Mouse (Mus musculus): Measurements from ENCODE around the gene Tex46. TPM values are rescaled to one million over a fixed set of nuclear protein-coding genes. Genes with fewer than 3 reads are reported as not detected.

Gene Tex46
- polyA plus RNA-seq, 1 experiment, result not detected

DNA sequence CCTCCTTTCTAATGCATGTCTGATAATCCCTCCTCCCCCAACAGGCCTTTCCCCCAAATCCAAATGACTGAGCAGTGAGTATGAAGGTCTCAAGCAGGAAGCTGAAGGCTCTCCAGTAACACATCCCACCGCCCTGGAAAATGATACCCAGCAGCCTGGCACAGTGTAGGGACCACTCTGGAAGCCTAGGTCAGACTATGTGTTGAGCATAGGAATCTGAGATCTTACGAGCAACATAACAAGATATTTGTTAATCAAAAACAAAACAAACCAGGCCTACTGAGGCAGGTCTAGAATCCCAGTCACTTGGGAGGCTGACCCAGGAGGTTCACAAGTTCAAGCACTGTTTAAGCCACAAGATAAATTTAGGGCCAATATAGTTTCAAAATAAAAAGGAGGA, 9.7 kb upstream of the Tex46 start:
- TF ChIP-seq CTCF (IDR thresholded peaks at IDR 0.05; ENCODE audit: borderline replicate concordance, extremely low read depth, insufficient read depth, insufficient read length) (no peak), POLR2A (IDR thresholded peaks at IDR 0.05; ENCODE audit: borderline replicate concordance, extremely low read depth, insufficient read depth, insufficient read length, poor library complexity, severe bottlenecking) (no peak)
- DNase-seq (ENCODE audit: low read depth), result no peak

DNA sequence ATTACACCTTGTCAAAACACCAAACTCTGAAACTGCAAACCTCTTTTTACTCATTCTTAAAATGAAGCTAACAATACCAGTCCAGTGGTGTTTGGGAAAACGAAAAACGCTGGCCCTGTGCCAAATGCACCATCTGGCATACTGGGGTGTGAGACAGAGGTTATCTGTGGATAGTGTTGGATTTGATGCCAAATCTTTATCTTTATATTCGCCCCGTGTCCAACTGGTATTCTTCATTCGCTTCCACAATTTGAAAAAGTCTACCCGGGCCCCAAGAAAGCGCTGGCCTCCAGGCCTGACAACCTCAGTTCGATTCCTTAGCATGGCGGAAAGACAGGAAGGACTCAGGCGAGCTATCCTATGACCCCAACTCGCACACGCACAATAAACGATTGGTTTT, 8.8 kb upstream of the Tex46 start:
- peak; percentile 86 for DNase-seq (ENCODE audit: low read depth)
- TF ChIP-seq POLR2A (IDR thresholded peaks at IDR 0.05; ENCODE audit: borderline replicate concordance, extremely low read depth, insufficient read depth, insufficient read length, poor library complexity, severe bottlenecking) (no peak), CTCF (IDR thresholded peaks at IDR 0.05; ENCODE audit: borderline replicate concordance, extremely low read depth, insufficient read depth, insufficient read length) (no peak)

DNA sequence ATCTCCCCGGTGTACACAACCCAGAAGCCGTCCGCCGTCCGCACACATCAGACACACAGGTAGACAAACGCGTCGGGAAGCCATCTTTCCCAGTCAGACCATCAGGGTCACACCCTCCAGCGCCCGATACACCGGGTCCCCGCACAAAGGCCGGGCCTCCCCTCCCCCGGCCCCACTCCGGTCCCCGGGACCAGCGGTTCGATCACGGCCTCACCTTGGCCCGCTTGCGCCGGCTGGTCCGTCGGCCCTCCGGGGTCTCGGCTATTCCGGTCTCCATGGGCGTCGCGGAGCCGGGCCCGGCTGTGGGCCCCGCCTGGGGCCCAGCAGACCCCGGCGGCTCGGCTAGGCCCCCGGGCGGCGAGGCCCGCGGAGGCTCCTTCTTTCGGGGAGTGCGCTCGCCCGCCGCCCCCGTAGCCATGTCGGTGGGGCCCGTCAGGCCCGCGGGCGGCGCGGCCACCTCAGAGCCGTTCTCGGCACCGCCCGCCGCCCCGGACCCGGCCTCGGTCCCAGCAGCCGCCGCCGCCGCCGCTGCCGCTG, 8.2 kb upstream of the Tex46 start:
- DNase-seq (ENCODE audit: low read depth), result peak; percentile 64
- TF ChIP-seq CTCF (IDR thresholded peaks at IDR 0.05; ENCODE audit: borderline replicate concordance, extremely low read depth, insufficient read depth, insufficient read length) (no peak), POLR2A (IDR thresholded peaks at IDR 0.05; ENCODE audit: borderline replicate concordance, extremely low read depth, insufficient read depth, insufficient read length, poor library complexity, severe bottlenecking) (0 out of 2 replicates have a peak, but pooled peaks have one; percentile 9)

DNA sequence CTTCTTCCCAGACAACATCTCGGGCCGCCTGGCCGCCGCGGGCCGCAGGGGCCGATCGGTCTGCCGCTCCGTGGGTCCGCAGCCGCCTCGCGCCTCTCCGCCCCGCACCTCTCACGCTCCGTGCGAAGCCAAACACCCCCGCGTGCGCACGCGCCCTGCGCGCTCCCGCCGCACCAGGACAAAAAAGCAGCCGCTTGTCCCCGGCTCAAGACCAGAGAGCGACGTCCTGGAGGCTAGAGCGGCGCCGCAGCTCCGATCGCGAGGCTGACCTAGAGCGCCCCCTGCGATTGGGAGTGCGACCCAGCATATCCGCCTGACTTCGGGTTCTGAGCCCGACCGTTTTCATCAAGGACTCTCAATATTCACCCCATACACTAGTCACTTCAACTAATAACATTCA, 7.7 kb upstream of the Tex46 start, which contains the start of gene Kdm1a:
Gene Kdm1a, minus strand, starts transcription at position 156 of the 400 bp plus-strand sequence.
- peak; percentile 99 for DNase-seq (ENCODE audit: low read depth)
- TF ChIP-seq POLR2A (IDR thresholded peaks at IDR 0.05; ENCODE audit: borderline replicate concordance, extremely low read depth, insufficient read depth, insufficient read length, poor library complexity, severe bottlenecking), result peak; percentile 98
- peak; percentile 96 for TF ChIP-seq CTCF (IDR thresholded peaks at IDR 0.05; ENCODE audit: borderline replicate concordance, extremely low read depth, insufficient read depth, insufficient read length)

DNA sequence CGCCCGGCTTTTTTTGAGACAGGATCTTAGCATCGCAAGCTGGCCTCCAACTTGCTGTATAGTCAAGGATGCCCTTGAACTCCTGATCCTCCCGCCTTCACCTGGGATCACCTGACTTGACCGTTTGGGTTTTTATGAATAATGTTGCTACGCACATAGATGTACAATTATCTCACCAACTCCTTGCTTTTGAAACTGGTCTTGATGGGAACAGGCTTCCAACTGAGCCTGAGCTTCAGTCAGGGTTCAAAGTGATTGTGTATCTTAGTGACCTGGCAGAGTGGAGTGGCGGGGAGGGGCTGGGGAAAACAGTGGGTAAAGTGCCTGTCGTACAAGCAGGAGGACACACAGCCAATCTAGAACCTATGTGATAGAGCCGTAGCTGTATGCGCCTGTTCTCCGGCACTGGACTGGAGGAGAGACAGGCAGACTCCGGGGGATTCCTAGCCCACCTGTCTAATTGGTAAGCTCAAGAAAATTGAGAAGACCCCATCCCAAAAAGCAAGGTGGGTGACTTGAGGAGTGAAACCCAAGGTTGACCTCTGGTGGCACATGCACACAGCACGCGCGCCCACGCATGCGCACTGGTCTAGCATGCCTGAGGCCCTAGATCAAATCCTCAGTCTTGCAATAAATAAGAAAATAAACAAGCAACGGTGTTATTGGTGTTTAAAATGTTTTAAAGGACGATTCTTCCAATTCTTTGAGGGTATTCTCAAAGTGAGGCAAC, 4.3 kb upstream of the Tex46 start:
- TF ChIP-seq POLR2A (IDR thresholded peaks at IDR 0.05; ENCODE audit: borderline replicate concordance, extremely low read depth, insufficient read depth, insufficient read length, poor library complexity, severe bottlenecking) (no peak), CTCF (IDR thresholded peaks at IDR 0.05; ENCODE audit: borderline replicate concordance, extremely low read depth, insufficient read depth, insufficient read length) (no peak)
- DNase-seq (ENCODE audit: low read depth), result no peak

DNA sequence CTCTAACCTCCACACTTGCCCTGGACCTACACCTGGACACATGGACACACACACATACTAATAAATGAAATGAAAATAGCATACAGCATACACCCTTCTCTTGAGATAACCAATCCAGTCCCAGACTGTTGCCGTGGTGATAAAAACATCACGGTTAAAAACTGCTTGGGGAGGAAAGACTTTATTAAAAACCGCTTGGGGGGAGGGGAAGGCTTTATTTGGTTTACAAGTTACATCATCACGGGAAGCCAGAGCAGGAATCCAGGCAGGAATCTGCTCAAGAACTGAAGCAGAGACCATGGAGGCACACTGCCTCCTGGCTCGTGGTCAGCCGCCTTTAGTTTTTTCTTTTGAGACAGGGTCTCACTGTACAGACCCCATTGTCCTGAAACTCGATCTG, 3.4 kb downstream of the Tex46 start:
- no peak for DNase-seq (ENCODE audit: low read depth)
- TF ChIP-seq POLR2A (IDR thresholded peaks at IDR 0.05; ENCODE audit: borderline replicate concordance, extremely low read depth, insufficient read depth, insufficient read length, poor library complexity, severe bottlenecking) (no peak), CTCF (IDR thresholded peaks at IDR 0.05; ENCODE audit: borderline replicate concordance, extremely low read depth, insufficient read depth, insufficient read length) (no peak)

DNA sequence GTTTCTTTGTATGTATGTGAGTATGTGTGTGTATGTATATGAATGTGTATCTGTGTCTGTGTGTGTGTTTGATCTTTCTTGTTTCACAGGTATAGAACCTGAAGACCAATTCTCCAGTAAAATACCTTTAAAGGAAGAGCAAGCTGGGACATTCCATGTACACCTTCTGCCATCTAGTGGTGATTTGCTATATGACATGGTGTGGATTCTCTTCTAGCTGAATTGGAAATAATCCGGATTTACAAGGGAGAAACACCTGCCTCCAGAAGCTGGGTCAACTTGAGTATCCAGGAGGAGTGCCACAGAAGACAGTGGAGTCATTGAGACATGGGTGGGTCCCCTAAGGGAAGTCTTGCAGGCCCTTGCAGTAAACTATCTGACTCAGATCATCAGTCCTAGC, 11.1 kb downstream of the Tex46 start:
- DNase-seq (ENCODE audit: low read depth), result peak; percentile 85
- TF ChIP-seq POLR2A (IDR thresholded peaks at IDR 0.05; ENCODE audit: borderline replicate concordance, extremely low read depth, insufficient read depth, insufficient read length, poor library complexity, severe bottlenecking) (no peak), CTCF (IDR thresholded peaks at IDR 0.05; ENCODE audit: borderline replicate concordance, extremely low read depth, insufficient read depth, insufficient read length) (peak; percentile 60)

DNA sequence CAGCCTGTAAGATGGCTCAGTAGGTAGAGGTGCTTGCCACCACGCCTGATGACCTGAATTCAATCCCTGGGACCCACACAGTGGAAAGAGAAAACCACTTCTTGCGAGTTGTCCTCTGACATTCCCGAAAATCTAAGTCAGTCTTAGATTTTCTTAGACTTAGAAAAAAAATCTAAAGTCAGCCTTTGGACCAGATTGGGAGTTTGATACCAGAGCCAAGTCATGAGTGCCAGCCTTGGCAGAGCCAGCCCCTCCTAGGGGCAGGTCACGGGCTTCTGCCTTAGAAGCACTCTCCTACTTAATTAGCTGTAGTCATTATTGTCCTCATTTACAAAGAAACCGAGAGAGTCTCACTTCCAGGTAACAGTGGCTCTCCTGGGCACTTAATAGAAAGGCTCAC, 11.7 kb downstream of the Tex46 start:
- no peak for DNase-seq (ENCODE audit: low read depth)

DNA sequence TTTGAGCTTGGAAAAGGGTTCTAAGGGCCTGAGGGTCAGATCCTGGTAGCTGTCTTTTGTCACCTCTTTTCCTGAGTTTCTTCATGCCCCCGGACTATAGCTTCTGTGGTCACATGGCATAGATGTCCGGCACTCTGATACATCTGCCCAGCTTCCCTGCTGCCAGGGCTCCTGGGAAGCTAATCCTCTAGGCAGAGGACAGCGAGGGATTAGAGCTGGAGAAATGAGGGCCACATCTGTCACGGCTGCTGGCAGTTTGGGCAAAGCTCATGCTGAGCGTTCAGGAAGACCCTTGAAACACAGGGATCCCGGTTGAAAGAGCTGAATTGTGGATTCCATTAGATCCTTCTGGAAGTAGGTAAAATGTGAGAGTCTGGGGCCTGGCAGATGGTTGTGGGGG, 12.2 kb downstream of the Tex46 start, which contains the start of gene Lactbl1:
Gene Lactbl1, plus strand, starts transcription at position 234 of the 400 bp plus-strand sequence.
- no peak for DNase-seq (ENCODE audit: low read depth)
- TF ChIP-seq CTCF (IDR thresholded peaks at IDR 0.05; ENCODE audit: borderline replicate concordance, extremely low read depth, insufficient read depth, insufficient read length), result no peak
- no peak for TF ChIP-seq POLR2A (IDR thresholded peaks at IDR 0.05; ENCODE audit: borderline replicate concordance, extremely low read depth, insufficient read depth, insufficient read length, poor library complexity, severe bottlenecking)

More for the DNA sequence above, 11.7 kb downstream of the Tex46 start:
- no peak for TF ChIP-seq POLR2A (IDR thresholded peaks at IDR 0.05; ENCODE audit: borderline replicate concordance, extremely low read depth, insufficient read depth, insufficient read length, poor library complexity, severe bottlenecking)
- TF ChIP-seq CTCF (IDR thresholded peaks at IDR 0.05; ENCODE audit: borderline replicate concordance, extremely low read depth, insufficient read depth, insufficient read length), result no peak

DNA sequence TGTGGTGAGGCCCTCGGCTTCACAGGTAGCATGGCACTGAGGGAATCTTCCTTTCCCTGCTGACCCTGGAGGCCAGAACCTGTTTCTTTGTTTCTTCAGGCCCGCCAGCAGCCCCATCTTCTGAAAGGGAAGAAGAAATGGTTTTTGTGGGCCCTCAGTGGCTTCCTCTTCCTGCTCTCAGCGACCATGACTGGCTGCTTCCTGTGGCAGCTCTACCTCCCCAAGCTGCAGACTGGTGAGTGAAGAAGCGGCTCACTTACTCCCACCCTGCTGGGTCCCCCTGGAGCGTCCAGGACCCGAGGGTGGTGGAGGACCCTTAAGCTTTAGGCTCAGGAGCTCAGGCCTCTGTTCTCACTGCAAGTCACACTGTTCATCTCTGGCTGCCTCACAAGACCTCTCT, 16.4 kb downstream of the Tex46 start:
- TF ChIP-seq CTCF (IDR thresholded peaks at IDR 0.05; ENCODE audit: borderline replicate concordance, extremely low read depth, insufficient read depth, insufficient read length) (no peak), POLR2A (IDR thresholded peaks at IDR 0.05; ENCODE audit: borderline replicate concordance, extremely low read depth, insufficient read depth, insufficient read length, poor library complexity, severe bottlenecking) (no peak)
- DNase-seq (ENCODE audit: low read depth), result no peak

DNA sequence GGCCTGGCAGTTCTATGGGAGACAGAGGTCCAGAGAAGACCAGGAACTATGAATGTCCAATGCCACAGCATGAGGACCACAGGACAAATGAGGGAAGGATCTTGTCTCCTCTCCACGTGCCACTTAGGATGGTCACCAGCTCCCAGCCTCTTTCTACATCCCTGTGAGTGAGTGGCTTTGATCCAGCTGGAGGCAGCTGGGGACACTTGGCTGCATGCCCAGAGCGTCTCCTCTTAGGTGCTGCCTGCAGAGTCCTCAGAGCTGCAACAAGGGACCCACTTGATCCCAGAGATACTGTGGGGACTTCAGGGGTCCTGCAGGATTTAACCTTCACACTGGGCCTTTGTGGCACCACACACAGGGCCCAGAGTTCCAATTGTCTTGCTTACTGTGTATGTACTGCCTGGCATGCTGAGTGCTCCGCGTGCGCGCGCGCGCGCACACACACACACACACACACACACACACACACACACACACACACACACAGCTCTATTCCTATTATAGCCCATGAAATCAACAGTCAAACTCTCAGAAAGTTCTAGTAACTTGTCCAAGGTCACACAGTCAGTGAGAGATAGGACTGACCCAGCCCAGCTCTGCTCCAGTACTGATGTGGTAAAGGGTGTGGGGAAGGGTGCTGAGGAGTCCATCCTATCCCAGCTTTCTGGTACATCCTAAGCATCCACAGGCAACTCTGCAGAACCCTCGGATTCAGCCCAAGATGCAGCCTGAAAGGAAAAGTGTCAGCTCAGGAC, 21.2 kb downstream of the Tex46 start:
- DNase-seq (ENCODE audit: low read depth), result peak; percentile 79
- TF ChIP-seq POLR2A (IDR thresholded peaks at IDR 0.05; ENCODE audit: borderline replicate concordance, extremely low read depth, insufficient read depth, insufficient read length, poor library complexity, severe bottlenecking) (no peak), CTCF (IDR thresholded peaks at IDR 0.05; ENCODE audit: borderline replicate concordance, extremely low read depth, insufficient read depth, insufficient read length) (no peak)
